Mouse (Mus musculus) gastrocnemius, postnatal 14 days (tissue): ENCODE results near the gene Palm. TPM values are rescaled to one million over a fixed set of nuclear protein-coding genes. Genes with fewer than 3 reads are reported as not detected.

Experiments
- DNase-seq: peaks from one replicate; pipeline ENCODE4 v3.0.0; 2021; ENCODE audit warnings: mixed read lengths
- intact Hi-C: fragments of 180-260 bp; cut with DNase I; formaldehyde crosslinking; loops from one replicate; pipeline ENCODE4 v1.15.1; 2025; ENCODE audit warnings: low total_unique reads
- total RNA-seq, 2 experiments: library from RNA; stranded (reverse); gene quantifications; 2 replicates each; pipeline ENCODE4 v1.2.3; 2021

The Palm gene
- total RNA-seq, 2 experiments from 2014 or later: 25.7 to 33.5 TPM

DNA sequence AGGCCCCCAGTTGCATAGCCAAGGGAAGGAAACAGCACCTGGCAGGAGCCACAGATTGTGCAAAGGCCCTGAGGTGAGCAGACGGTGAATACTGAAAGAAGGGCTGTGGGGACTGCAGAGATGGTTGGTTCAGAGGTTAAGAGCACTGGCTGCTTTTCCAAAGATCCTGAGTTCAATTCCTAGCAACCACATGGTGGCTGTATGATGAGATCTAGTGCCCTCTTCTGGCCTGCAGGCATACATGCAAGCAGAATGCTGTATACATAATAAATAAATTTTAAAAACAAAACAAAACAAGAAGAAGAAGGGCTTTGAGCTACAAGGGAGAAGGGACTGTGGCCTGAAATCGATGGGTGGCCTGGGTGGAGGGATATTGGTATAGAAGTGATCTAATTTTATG, 23.7 kb downstream of the Palm start:
- no peak for DNase-seq
- intact Hi-C loops: no loop called here

DNA sequence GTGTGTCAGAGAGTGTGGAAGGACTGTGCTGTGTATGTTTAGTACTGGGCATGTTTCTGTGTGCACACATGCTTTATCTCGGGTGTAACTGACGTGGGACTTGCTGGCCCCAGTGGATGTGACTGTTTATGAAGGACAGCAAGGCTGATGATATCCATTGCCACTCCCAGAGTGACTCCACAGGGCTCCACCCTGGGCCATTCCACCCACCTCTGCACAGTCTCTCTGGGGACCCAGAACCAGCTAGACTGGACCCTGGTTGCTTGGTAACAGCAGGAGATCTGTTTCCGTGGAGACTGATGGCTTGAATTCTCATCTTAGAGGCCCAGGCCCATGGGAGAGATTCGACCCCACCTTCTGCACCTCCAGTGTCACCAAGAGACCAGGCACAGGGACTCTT, 24.9 kb downstream of the Palm start:
- no peak for DNase-seq
- intact Hi-C loops: no loop called here

DNA sequence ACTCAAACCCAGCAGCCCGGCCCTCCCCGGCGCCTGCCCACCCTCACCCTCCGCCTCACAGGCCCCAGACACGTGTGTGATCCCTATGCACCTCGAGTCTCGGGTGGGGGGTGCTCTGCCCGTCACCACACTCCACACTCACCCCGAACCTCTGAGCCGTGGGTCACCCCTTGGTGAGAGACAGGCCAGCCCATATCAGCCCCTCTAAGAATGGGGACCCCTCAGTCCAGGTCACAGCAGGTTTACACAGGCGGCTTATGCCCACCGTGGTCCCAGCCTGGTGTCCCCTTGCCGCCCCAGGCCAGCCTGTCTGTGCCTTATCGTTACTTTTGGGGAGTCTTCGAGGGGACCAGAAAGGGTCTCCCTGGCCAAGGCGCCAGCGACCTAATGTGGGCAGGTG, 26.2 kb downstream of the Palm start:
- intact Hi-C loops: no loop called here
- no peak for DNase-seq

DNA sequence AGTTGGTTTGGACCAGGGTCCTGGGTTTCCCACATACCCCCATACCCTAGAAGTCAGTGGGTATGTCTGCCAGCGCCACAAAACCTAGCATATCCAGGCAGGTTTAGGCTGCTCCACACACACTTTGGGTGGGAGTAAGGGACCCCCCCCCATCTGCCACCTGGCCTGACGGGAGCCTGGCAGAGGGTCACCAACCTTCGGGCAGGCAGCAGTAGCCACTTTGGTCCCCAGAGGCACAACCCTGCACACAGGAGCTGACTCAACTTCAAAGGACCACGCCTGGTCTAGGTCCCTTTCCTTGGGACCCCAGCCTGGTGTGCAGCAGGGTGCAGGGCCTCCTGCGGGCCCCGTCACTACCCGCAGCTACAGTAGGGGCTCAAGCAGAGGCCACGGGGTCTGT, 26.9 kb downstream of the Palm start:
- intact Hi-C loops: no loop called here
- DNase-seq: no peak

DNA sequence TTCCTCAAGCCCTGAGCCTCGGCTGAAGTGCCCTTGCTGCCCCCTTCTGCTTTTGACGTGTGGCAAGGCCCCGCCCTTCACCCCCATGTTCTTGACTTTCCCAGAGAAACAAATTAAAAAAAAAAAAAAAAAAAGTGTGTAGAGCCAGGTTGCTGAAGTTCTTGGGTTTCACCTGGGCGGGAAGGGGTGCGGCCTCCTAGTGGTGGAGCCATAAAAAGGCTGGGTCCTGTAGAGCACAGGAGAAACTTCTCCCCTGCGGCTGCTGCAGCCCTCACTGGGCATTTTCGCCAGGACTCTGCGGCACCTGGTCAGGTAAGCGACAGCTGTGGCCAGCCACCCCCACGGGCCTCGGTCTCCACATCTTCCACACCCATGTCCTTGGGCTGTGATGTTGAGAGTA, 27.4 kb downstream of the Palm start, which contains the start of gene Misp:
Gene Misp (plus strand): TSS at position 208 of the 400 bp plus-strand sequence.
- intact Hi-C loops: no loop called here
- no peak for DNase-seq

DNA sequence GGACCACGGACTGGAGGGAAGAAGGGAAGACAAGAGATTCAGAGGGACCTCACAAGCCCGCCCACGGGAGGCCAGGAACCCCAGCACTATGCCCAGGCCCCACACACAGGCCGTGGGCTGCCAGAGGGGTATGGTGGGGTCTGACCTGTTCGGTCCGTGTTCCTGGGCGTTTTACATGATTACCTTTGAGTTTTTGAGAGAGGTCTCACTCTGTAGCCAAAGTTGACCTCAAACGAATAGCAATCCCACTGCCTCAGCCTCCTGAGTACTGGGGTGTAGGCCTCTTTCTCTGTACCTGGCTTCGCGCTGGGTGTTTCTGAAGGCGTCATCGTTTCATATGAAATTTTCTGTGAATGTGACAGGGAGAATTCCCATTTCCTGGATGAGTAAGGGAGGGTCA, 28.4 kb downstream of the Palm start:
- intact Hi-C loops: no loop called here
- DNase-seq: no peak

DNA sequence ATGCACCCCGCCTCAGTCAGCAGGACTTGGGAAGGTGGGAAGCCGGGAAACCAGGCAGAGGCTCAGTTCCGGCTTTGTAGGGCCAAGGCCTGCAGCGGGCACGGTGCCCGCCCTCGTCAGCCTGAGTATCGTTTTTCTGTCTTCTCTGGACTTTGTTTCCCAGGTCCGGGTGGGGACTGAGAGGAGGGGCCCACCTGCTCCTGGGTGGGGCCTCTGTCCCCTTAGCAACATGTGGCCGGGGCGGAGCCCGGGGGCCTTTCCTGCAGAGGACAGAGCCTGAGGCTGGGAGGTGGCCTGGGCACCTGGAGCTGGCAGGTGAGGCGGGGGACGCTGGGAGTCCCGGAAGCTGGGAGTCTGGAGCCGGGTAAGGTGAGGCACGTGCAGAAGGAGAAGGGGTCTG, 29.0 kb downstream of the Palm start:
- no peak for DNase-seq

DNA sequence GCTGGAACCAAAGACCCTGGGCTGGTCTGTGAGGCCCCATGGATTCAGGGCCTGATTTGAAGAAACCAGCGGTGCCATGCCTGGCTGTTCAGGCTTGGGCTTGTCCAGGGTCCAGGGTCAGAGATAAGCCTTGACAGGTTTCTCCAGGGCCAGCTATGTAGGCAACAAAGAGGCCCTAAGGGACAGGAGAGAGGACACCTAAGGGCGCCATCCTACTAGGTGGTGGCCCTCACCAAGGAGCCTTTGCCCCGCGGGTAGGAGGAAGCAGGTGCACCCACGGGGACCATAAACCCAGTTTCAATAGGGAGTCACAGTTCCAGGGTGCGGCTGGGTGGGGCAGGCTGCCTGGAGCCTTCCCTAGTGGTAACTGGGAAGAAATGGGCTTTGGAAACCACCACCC, 29.6 kb downstream of the Palm start:
- DNase-seq: no peak
- intact Hi-C loops: no loop called here

More for the DNA sequence above, 29.0 kb downstream of the Palm start:
- intact Hi-C loops: no loop called here

DNA sequence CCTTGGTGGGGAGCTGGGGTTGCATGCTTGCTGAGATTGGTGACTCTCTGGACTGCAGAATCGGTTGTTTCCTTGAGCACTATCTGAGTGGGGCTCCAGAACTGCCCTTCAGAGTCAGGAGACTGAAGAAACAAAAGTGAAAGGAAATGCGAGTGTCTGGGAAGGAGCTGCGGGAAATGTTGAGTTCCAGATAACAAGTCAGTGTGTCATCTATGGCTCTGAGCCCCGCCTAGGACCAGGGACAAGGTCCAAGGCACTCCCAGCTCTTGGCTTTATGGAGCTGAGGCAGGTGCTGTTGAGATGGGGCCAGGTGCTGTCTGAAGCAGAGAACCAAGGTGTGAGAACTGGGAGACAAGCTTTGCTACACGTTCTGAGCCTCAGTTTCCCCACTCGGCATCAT, 31.0 kb downstream of the Palm start:
- intact Hi-C loops: no loop called here
- no peak for DNase-seq

DNA sequence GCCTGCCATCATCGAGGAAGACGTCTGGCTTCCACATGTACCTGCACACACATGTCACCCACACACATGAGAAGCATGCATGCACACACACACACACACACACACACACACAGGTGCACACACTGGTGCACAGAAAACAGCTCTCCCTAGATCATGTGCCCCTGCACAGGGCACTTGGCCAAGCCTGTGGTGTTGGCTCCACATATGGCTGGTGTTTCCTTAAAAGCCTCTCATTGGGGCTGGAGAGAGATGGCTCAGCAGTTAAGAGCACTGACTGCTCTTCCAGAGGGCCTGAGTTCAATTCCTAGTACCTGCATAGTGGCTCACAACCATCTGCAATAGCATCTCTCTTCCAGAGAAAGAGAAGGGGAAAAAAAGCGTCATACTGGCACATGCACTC, 38.2 kb downstream of the Palm start:
- no peak for DNase-seq
- intact Hi-C loops: loop anchor here (5.0 to 10.0 kb wide), 3 partner anchors 51 to 123 kb away; partner anchors contain the start of gene R3hdm4

DNA sequence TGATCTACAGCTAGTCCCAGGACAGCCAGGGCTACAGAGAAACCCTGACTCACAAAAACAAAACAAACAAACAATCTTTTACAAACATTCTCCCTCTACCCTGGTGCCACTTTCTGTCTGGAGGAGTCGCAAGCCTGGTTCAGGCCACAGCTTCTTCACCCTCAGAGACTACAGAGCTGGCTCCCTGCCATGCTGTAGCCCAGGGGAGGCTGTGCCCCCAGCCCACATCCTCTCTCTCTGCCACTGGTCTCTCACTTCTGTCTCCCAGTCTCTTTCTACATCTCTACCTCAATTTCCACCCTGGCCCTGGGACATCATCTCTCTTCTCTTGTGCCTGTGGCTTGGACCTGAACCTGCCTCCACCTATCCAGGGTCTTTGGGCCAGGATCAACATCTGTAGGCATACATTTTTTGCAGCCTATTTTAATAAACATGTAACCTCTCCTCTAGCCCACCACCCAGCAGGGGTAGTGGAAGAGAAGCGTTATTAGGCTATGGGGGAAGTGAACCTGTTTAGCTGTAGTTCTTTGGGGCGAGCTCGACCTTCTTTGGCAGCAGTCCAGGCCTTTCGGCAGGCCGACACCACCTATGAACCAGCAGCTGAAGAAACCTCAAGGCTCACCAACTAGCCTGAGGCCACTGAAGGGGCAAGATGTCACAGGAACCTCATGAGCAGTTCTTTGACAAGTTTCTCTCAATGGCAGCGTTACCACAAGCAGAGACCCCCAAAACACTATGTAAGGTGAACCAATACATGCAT, 38.8 kb downstream of the Palm start:
- intact Hi-C loops: loop anchor here (5.0 to 10.0 kb wide), 3 partner anchors 50 to 123 kb away; partner anchors contain the start of gene R3hdm4
- no peak for DNase-seq

DNA sequence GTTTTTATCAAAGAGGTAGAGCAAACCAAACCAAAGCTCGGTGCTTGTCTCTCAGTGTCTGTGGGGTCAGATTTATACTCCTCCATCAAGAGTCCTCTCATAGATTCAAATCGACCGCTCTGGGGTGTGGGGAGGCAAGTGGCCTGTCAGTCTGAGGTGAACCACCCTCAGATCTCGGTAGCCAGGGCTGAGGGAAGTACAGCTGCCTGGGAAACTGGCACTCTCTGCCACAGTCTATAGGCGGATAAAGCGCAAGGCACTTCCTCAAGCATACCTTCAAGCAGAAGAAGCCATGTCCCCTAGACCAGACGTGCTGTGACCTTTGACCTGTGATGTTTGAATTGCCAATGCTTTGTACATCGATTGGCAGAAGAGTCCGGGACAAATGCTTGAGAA, 39.4 kb downstream of the Palm start:
- no peak for DNase-seq
- intact Hi-C loops: loop anchor here (5.0 to 10.0 kb wide), 3 partner anchors 50 to 122 kb away; partner anchors contain the start of gene R3hdm4

DNA sequence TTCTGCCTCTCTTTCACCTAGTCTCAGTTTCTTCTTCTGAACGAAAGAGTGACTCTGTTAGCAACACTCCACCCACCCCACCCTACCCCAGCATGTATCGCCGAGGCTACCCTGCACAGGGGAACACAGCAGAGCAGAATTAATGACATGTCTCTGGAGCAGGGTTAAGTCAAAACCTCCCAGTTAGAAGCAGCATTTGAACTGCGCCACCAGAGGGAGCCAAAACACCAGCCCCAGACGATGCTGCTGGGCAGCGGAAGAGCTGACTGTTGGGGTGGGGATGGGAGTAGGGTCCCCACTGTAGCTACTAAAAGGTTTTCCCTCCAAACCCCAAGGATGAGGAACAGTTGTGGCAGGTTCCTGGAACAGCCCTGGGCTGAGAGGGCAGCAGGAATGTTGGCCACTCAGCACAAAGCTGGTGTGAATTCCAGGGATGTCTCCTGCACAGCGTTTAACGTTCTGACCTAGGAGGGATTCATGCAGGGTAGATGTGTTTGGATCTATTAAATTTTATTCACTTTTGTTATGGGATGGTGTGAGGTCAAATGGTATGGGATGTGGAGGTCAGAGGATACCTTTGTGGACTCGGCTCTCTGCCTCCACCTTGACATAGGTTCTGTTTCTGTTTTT, 41.5 kb downstream of the Palm start:
- DNase-seq: peak; percentile 66
- intact Hi-C loops: loop anchor here (5.0 to 10.0 kb wide), 3 partner anchors 47 to 120 kb away; partner anchors contain the start of gene R3hdm4

DNA sequence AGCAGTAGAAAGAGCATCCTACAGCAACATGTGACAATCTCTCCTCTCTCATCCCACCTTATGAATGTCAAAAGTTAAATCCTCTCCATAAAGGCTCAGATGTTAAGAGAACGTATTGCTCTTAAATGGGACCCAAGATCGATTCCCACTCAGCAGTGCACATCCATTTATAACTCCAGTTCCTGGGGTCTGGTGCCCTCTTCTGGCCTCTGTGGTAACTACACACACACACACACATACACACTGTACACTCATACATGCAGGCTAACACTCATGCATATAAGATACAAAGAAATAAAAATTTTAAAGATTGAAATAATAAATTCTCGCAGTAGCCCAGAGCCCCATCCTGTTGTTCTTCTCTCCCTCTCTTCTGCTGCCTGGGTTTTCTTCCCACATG, 43.5 kb downstream of the Palm start:
- intact Hi-C loops: loop anchor here (10.0 kb wide), 1 partner anchor 118 kb away; no protein-coding TSS in a partner anchor
- DNase-seq: no peak

DNA sequence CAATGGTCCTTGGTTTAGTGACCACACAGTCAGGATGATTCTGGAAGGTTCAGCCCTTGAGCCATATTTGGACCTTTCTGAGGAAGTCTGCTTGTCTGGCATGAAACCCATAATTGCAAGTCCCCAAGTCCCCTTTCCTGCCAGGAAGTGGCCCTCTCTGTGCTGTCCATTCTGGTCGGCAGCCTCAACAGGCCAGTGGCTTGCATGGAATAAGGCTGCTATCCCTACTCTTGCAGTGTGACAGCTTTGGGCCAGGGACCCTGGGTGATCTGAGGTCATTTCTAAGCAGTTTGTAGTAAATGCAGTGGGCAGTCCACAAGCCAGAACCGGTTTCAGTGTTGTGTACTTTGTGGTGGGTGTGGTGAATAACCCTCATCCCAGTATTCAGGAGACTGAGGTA, 44.8 kb downstream of the Palm start:
- DNase-seq: no peak
- intact Hi-C loops: loop anchor here (10.0 kb wide), 1 partner anchor 117 kb away; no protein-coding TSS in a partner anchor

DNA sequence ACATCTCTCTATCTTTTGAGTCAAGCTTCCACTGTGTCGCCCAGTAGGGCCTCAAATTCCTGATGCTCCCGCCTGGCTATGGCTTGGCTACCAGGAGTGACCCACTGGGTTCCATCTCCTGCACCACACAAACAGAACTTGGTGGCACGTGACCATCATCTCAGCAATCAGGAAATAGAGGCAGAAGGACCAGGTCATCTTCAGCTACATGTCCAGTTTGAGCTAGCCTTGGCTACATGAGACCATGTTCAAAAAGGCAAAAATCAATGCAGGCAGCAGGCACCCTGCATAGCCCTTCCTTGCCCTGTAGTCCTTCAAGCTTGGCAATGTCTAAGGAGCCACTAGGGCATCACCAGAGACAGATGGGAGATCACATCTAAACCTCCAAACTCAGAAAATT, 46.7 kb downstream of the Palm start:
- DNase-seq: no peak
- intact Hi-C loops: no loop called here

DNA sequence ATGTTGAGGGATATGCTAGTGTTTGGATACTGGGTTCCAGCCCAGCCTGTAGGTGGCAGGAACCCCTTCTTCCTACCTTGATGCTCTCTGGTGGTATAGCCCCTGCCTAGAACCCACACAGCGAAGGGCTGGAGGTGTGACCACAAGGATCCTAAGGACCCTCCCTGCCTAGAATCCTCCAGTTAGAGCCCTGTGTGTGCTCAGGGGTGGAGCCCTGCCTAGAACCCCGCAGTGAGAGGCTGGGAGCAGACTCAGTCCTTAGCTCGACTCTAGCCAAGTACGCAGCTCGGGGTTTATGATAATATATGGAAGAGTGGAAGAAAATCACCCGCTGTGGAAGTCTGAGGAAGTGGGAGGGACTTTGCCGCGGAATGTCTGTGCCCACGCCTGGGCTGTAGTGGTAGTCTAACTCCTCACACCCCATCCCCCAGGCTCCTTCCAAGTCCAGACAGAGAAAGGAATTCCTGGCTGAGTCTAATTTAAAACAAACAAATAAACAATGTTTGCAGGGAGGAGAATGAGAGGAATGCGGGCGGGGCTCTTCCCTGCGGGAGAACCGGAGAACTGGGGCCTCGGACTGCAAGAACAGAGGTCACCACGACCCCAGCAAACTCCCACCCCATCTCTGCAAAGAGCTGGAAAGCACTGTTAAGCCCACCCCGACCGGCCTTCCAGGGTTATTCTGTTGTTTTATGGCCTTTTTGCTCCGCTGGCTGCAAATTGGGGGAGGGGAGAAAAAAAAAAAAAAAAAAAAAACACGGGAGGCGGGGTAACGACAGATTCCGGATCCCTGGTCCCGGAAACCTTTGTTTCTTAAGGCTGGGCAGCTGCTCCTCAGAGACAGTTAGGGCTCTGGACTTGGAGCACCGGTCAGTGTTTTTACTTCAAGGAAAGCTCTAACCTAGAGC, 47.5 kb downstream of the Palm start:
- intact Hi-C loops: no loop called here
- peak; percentile 63 for DNase-seq

DNA sequence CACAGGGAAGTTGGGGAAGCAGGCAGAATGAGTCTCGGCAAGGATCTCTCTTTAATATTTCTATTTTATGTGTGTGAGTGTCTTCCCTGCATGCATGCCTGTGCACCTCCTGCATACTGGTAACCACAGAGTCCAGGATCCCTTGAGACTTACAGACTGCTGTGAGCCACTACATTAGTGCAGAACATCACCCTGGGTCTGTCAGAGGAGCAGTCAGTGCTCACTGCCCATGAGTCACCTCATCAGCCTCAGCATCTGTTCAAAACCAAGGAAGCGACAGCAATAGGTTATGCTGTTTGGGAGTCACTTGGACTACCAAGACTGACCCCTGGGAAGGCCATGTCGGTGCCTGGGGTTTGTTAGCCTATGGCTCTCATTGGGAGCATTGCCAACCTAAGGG, 49.0 kb downstream of the Palm start:
- DNase-seq: no peak
- intact Hi-C loops: no loop called here

DNA sequence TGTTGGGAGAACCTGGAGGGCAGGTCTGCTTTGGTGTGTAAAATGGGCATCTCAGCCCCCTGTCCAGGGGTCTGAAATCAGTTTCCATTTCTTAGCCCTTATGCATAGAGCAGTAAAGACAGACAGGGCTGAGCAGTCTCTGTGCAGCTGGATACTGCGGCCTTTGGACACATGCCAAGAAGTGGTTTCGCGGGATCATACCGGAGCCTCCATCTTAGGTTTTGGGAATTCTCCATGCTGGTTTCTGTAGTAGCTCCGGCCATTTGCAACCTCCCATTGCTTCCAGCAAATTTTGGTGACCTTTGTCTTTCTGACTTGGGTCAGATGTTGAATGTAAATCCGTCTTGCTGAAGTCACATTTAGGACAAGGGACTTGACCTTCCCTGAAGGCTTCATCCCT, 50.1 kb downstream of the Palm start:
- no peak for DNase-seq
- intact Hi-C loops: no loop called here

DNA sequence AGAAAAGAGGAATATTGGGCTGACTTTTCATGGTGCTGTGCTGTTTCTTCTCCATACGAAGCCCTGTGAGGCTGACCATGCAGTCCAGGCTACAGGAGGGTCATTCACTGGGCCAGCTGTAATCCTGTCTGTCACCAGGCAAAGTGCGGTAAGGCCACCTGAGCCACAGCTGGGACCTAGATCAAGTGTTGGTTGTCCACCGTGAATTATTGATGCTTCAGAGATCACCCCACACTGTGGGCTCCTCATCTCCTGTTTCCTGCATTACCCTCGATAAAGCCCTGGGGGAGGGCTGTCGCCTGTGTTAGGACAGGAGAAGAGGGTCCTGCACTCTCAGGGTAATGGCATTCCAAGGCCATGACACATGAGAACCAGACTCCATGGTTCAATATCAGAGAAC, 53.2 kb downstream of the Palm start:
- no peak for DNase-seq
- intact Hi-C loops: no loop called here
